Mouse (Mus musculus) urinary bladder, adult 18-20 months (tissue): ENCODE measurements around the gene Phtf1.

Source experiments
- DNase-seq, 2 experiments: peaks; one replicate each; pipeline ENCODE4 v3.0.0; 2022; ENCODE audit warnings: low spot score in 2 of 2, mixed read lengths in 2 of 2

The Phtf1 gene

DNA sequence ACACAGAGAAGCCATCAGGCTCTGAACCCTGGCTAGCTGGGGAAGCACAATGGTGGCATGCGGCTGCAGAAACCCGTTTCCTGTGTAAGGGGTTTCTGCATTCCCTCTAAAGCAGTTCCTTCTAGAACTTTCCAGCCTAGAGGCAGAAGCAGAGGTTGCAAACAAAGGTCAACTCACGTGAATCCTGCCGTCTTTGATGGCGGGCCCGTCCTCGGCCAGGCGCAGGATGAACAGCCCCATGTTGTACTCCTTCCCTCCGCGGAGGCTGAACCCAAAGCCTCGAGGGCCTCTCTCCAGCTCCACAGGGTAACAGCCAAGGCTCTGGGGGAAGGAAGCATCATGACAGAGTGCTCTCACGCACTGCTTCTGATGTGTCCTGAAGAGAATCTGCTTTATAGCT, 52.2 kb downstream of the Phtf1 start:
- DNase-seq, result no peak

DNA sequence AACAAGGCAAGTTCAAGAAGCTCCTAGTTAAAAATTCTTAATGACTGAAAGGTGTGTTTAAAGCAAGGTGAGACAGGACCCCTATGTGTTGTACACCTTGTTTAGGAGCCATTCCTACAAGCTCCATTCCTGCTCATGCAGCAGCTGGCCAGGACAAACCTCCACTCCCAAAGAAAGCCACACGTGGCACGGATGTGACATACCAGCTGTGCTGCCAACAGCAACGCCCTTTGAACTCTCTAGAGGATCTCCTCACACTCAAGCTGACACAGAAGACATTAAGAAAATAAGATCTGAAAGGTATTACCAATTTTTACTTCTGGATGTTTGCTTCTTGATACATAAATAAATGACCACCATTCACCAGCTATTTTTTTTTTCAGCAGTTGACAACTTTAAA, 59.0 kb downstream of the Phtf1 start:
- DNase-seq, result no peak

DNA sequence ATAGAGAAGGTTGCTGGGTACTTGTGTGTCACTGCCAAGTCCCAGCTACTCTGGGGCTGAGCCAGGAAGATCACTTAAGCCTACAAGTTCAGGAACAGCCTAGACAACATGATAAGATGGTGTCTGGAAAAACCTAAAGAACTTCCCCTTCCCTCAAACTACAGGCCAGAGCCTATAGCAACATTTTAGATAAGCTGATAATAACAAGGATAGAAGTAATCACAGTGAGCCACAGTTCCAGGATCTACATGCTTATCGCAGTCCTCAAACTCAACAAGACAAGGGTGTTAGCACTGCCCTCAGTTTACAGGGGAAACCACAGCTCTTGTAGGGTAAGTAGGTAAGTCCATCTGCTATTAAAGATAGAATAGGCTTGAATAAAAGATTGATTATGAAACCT, 64.2 kb downstream of the Phtf1 start:
- DNase-seq, result no peak

DNA sequence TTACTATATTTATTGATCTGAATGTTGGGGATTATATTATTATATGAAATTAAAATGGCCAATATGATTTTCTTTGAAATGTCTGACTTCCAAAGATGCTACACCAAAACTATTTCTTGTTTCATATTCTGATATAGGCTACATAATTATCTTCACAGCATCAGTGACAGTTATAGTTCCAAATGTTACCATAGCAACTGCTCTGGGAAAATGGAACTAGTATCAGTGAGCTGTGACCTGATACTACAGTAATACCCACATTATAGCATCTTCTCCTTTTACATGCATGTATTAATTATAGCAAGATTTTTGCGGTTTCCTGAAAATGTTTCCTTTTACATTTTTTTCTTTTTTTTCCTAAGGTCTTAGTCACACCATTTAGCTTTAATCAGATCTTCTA, 64.8 kb downstream of the Phtf1 start:
- no peak for DNase-seq

DNA sequence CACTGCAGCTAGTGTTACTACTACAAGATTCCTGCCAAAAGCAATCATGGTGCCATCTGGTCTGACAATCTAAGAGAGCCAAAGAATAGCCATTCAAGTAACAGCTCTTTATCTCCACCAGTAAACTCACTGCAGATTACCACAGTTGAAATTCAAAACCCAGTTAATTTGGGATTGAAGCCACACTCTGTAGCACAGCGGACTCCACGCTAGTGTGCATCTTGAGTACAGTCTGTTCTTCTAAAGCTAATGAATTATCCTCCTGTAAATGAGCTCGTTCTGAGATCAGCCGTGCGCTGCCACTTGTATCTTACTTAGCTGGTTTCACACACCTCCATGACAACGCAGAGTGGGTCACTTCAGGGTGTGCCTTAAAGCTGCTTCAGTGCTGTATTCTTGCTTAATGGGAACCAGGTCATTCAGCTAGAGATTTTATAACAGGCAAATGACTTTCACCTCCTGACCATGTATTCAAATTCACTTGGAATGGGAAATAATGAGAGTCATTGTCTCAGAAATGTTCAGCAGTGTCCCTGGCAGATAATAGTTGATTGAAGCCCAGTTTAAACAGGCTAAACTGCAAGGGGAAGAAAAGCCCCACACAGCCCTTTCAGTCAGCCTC, 91.2 kb downstream of the Phtf1 start:
- DNase-seq, result no peak

DNA sequence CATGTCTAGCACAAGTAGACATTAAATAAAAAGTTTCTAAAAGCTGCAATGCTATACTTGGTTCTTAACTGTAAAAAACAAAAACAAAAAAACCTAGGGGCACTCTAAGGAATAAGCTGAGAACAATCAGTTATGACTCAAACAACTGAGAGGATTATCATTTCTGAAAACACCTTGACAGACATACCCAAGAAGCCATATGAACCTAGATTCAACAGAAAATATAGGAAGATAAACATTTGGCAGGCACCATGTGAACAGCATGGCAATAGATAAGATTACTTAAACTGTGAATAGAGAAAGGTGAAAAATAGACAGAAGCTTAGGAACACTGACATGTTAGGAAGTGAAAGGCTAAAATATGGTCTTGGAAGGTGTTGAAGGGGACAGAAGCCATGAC, 101.5 kb downstream of the Phtf1 start:
- DNase-seq, result no peak
